Mouse (Mus musculus) lung, postnatal 0 days (tissue): ENCODE results near the gene Dock9. TPM values are rescaled to one million over a fixed set of nuclear protein-coding genes. Genes with fewer than 3 reads are reported as not detected.
A peak's percentile ranks its signal among the peaks of the same experiment; 100 is the strongest.

Experiments used
- ATAC-seq: fragments of 200-750 bp; cut with Nextera tagmentation; 2 replicates; pipeline ENCODE4 v1.8.0; 2017; ENCODE audit warnings: moderate library complexity
- DNase-seq: peaks from one replicate; pipeline ENCODE4 v3.0.0-alpha.2; 2016; ENCODE audit warnings: low spot score
- H3K27ac ChIP-seq: fragments of 300-500 bp; sonication (generic); 2 replicates; pipeline ENCODE4 v1.5.1; 2014; ENCODE audit warnings: antibody characterized with exemption, mild to moderate bottlenecking, low read length, mixed read lengths
- H3K27me3 ChIP-seq: fragments of 300-500 bp; sonication (generic); replicated peaks from 2 replicates; pipeline ENCODE4 v1.6.1; 2014; ENCODE audit warnings: low read length, mixed read lengths; ENCODE audit not compliant: insufficient read depth
- H3K36me3 ChIP-seq: fragments of 300-500 bp; sonication (generic); 2 replicates; pipeline ENCODE4 v1.6.1; 2014; ENCODE audit warnings: low read length, mixed read lengths; ENCODE audit not compliant: insufficient read depth
- H3K4me1 ChIP-seq: fragments of 300-500 bp; sonication (generic); 2 replicates; pipeline ENCODE4 v1.6.1; 2014; ENCODE audit warnings: antibody characterized with exemption, low read depth, low read length, mixed read lengths; ENCODE audit not compliant: insufficient read depth
- H3K4me2 ChIP-seq: fragments of 300-500 bp; sonication (generic); replicated peaks from 2 replicates; pipeline ENCODE4 v1.6.1; 2014; ENCODE audit warnings: low read depth, mild to moderate bottlenecking, low read length, moderate library complexity, mixed read lengths
- H3K4me3 ChIP-seq: fragments of 300-500 bp; sonication (generic); 2 replicates; pipeline ENCODE4 v1.5.1; 2014; ENCODE audit warnings: low read depth, low read length
- H3K9ac ChIP-seq: fragments of 300-500 bp; sonication (generic); replicated peaks from 2 replicates; pipeline ENCODE4 v1.6.1; 2014; ENCODE audit warnings: low read depth, mild to moderate bottlenecking
- H3K9me3 ChIP-seq: fragments of 300-500 bp; sonication (generic); 2 replicates; pipeline ENCODE4 v1.6.1; 2016; ENCODE audit warnings: low read length, mixed read lengths
- CTCF ChIP-seq: IDR thresholded peaks from 2 replicates; pipeline ENCODE4 v1.5.1; 2016; ENCODE audit warnings: antibody characterized with exemption, mild to moderate bottlenecking
- EP300 ChIP-seq: IDR thresholded peaks from 2 replicates; pipeline ENCODE4 v1.6.1; 2016; ENCODE audit warnings: antibody characterized with exemption, mild to moderate bottlenecking, control low read depth
- WGBS: fragments of 180-500 bp; shearing (Covaris S2); extraction: QIAGEN DNeasy Blood & Tissue Kit; methylation state at CpG from one replicate; pipeline ENCODE4 v1.1.7; 2014; 5-methylcytosine and 5-hydroxymethylcytosine counted together
- polyA plus RNA-seq: library from polyadenylated mRNA; unstranded; fragments of >200 nt; fragmentation: Nextera tagmentation; extraction: Ambion mirVana; gene quantifications from 2 replicates; pipeline ENCODE4 v1.2.1, GENCODE M21; 2015

Dock9 gene
- polyA plus RNA-seq, 1 experiment from 2014 or later: 19.8 TPM

- Histone ChIP-seq H3K4me1 (0 out of 2 replicates have a peak, but pooled peaks cover 2% of the 10 kb centered on the region), H3K9me3 (no peaks in the 10 kb centered on the region), H3K4me2 (no peak overlapping the region; the same call in 1 of the 2 replicates), H3K9ac (no peak overlapping the region), H3K27me3 (no peaks in the 10 kb centered on the region), H3K4me3 (no peak overlapping the region), H3K36me3 (no peaks in the 10 kb centered on the region), H3K27ac (0 out of 2 replicates have a peak overlapping the region, but pooled peaks have one; percentile 17)
- DNase-seq (peak; percentile 35), ATAC-seq (peak; percentile 54)
- TF ChIP-seq EP300: no peak
- TF ChIP-seq CTCF: no peak
- 37% methylated on average over 7 of the region's 7 CpGs for WGBS
Measured at GRCm38 (mm10) chr14:121713166-121713829, 84.3 kb downstream of the Dock9 start.

- Histone ChIP-seq H3K4me1 (0 out of 2 replicates have a peak, but pooled peaks cover 2% of the 10 kb centered on the region), H3K27ac (no peak overlapping the region), H3K9ac (no peak overlapping the region), H3K36me3 (no peaks in the 10 kb centered on the region), H3K27me3 (no peaks in the 10 kb centered on the region), H3K4me3 (no peak overlapping the region), H3K9me3 (no peaks in the 10 kb centered on the region), H3K4me2 (0 out of 2 replicates have a peak overlapping the region, but pooled peaks have one; percentile 17)
- ATAC-seq: 0 out of 2 replicates have a peak, but pooled peaks have one; percentile 10
- TF ChIP-seq CTCF (no peak), EP300 (no peak)
- 35% methylated on average over 14 of the region's 14 CpGs for WGBS
- no peak for DNase-seq
Measured at GRCm38 (mm10) chr14:121711089-121711826, 86.4 kb downstream of the Dock9 start.

GRCm38 (mm10) chr14:121710130-121710529 is 87.5 kb downstream of the Dock9 start:
- Histone ChIP-seq H3K4me3 (no peak overlapping the region), H3K27me3 (no peaks in the 10 kb centered on the region), H3K36me3 (no peaks in the 10 kb centered on the region), H3K4me1 (peaks cover 2% of the 10 kb centered on the region; the same call in 1 of the 2 replicates), H3K9ac (no peak overlapping the region), H3K9me3 (no peaks in the 10 kb centered on the region), H3K27ac (no peak overlapping the region), H3K4me2 (no peak overlapping the region)
- 57% methylated on average over 3 of the region's 3 CpGs for WGBS
- no peak for ATAC-seq
- no peak for TF ChIP-seq CTCF
- TF ChIP-seq EP300: no peak
- DNase-seq: peak; percentile 30

GRCm38 (mm10) chr14:121708244-121708643 is 89.4 kb downstream of the Dock9 start:
- ATAC-seq (no peak), DNase-seq (no peak)
- H3K4me2 ChIP-seq: no peak overlapping the region
- H3K9me3 ChIP-seq: no peaks in the 10 kb centered on the region
- H3K27ac ChIP-seq: no peak overlapping the region
- no peaks in the 10 kb centered on the region for H3K27me3 ChIP-seq
- H3K36me3 ChIP-seq: no peaks in the 10 kb centered on the region
- TF ChIP-seq CTCF (no peak), EP300 (no peak)
- H3K4me3 ChIP-seq: no peak overlapping the region
- 48% methylated on average over 2 of the region's 2 CpGs for WGBS
- no peak overlapping the region for H3K9ac ChIP-seq
- peaks cover 2% of the 10 kb centered on the region; the same call in 1 of the 2 replicates for H3K4me1 ChIP-seq

- H3K4me3 ChIP-seq: no peak overlapping the region
- no peaks in the 10 kb centered on the region for H3K27me3 ChIP-seq
- WGBS: 53% methylated on average over 3 of the region's 3 CpGs
- no peak for DNase-seq
- no peak overlapping the region for H3K27ac ChIP-seq
- no peak overlapping the region for H3K9ac ChIP-seq
- TF ChIP-seq CTCF (no peak), EP300 (no peak)
- no peaks in the 10 kb centered on the region for H3K9me3 ChIP-seq
- H3K4me2 ChIP-seq: no peak overlapping the region
- ATAC-seq: peak; percentile 34; the same call in 1 of the 2 replicates
- peaks cover 5% of the 10 kb centered on the region; the same call in 1 of the 2 replicates for H3K4me1 ChIP-seq
- no peaks in the 10 kb centered on the region for H3K36me3 ChIP-seq
Measured at GRCm38 (mm10) chr14:121706482-121706901, 91.1 kb downstream of the Dock9 start.

- no peak overlapping the region for H3K4me2 ChIP-seq
- H3K27me3 ChIP-seq: no peaks in the 10 kb centered on the region
- no peak overlapping the region for H3K4me3 ChIP-seq
- no peak overlapping the region for H3K9ac ChIP-seq
- TF ChIP-seq CTCF (no peak), EP300 (no peak)
- 0 out of 2 replicates have a peak overlapping the region, but pooled peaks have one; percentile 20 for H3K27ac ChIP-seq
- DNase-seq: no peak
- no peak for ATAC-seq
- 60% methylated on average over 5 of the region's 5 CpGs for WGBS
- no peaks in the 10 kb centered on the region for H3K36me3 ChIP-seq
- H3K4me1 ChIP-seq: peaks cover 5% of the 10 kb centered on the region; the same call in 1 of the 2 replicates
- H3K9me3 ChIP-seq: no peaks in the 10 kb centered on the region
Measured at GRCm38 (mm10) chr14:121705644-121706043, 92.0 kb downstream of the Dock9 start.
